Mouse (Mus musculus): ENCODE results near the gene Gm21028. TPM values are rescaled to one million over a fixed set of nuclear protein-coding genes. Genes with fewer than 3 reads are reported as not detected.
"Not testable (repeated sequence)": the region's sequence is repeated elsewhere in the genome, so short reads cannot be mapped to it uniquely, and the experiment has no call there.

Gene Gm21028
- not detected in 2 replicates for polyA plus RNA-seq (2016; fragmentation: Nextera tagmentation; extraction: Ambion mirVana)

GRCm38 (mm10) chr7:42578488-42578887 is at the start of gene Gm21028:
TSS of gene Gm21028 (minus strand) at chr7:42578588.
- WGBS: 89% methylated on average over 5 of the region's 5 CpGs
- H3K36me3 ChIP-seq: peaks cover 16% of the 10 kb centered on the region
- no peak within 1 kb of the TSS for H3K4me2 ChIP-seq
- ATAC-seq (ENCODE audit: insufficient number of reproducible peaks, insufficient read depth, low FRiP score, low TSS enrichment, low read depth): no peak
- no peak within 1 kb of the TSS for H3K27ac ChIP-seq
- peaks cover 72% of the 10 kb centered on the region for H3K9me3 ChIP-seq
- no peaks in the 10 kb centered on the region for H3K4me1 ChIP-seq (replicated peaks)
- no peaks in the 10 kb centered on the region for H3K27me3 ChIP-seq
- H3K9ac ChIP-seq (replicated peaks): no peak within 1 kb of the TSS
- H3K4me3 ChIP-seq (replicated peaks): no peak within 1 kb of the TSS

- H3K9ac ChIP-seq (replicated peaks); H3K36me3 ChIP-seq; ATAC-seq (ENCODE audit: insufficient number of reproducible peaks, insufficient read depth, low FRiP score, low TSS enrichment, low read depth); H3K4me2 ChIP-seq; H3K4me3 ChIP-seq (replicated peaks); H3K27ac ChIP-seq; H3K27me3 ChIP-seq; H3K4me1 ChIP-seq (replicated peaks): not testable (repeated sequence)
- peaks cover 59% of the 10 kb centered on the region for H3K9me3 ChIP-seq
These were observed 17.3 kb upstream of the Gm21028 start for GRCm38 (mm10) chr7:42595666-42596065.

- not testable (repeated sequence) for H3K9ac ChIP-seq (replicated peaks); H3K4me3 ChIP-seq (replicated peaks); H3K36me3 ChIP-seq; H3K4me2 ChIP-seq; H3K27ac ChIP-seq; ATAC-seq (ENCODE audit: insufficient number of reproducible peaks, insufficient read depth, low FRiP score, low TSS enrichment, low read depth); H3K27me3 ChIP-seq; H3K4me1 ChIP-seq (replicated peaks)
- WGBS: 89% methylated on average over 11 of the region's 11 CpGs
- H3K9me3 ChIP-seq: peaks cover 43% of the 10 kb centered on the region
These were observed 14.0 kb upstream of the Gm21028 start, which contains the start of gene Zfp977 for GRCm38 (mm10) chr7:42592413-42592812. TSS of gene Zfp977 (minus strand) at chr7:42592547.

- not testable (repeated sequence) for ATAC-seq (ENCODE audit: insufficient number of reproducible peaks, insufficient read depth, low FRiP score, low TSS enrichment, low read depth); H3K4me1 ChIP-seq (replicated peaks); H3K27ac ChIP-seq; H3K4me3 ChIP-seq (replicated peaks); H3K4me2 ChIP-seq; H3K36me3 ChIP-seq; H3K27me3 ChIP-seq; H3K9ac ChIP-seq (replicated peaks)
- H3K9me3 ChIP-seq: peaks cover 52% of the 10 kb centered on the region
These were observed 12.9 kb upstream of the Gm21028 start for GRCm38 (mm10) chr7:42591311-42591710.

- no peaks in the 10 kb centered on the region for H3K4me1 ChIP-seq (replicated peaks)
- peaks cover 37% of the 10 kb centered on the region for H3K9me3 ChIP-seq
- 75% methylated on average over 3 of the region's 3 CpGs for WGBS
- H3K4me3 ChIP-seq (replicated peaks): no peak overlapping the region
- no peak overlapping the region for H3K9ac ChIP-seq (replicated peaks)
- H3K27ac ChIP-seq: no peak overlapping the region
- H3K27me3 ChIP-seq: no peaks in the 10 kb centered on the region
- H3K36me3 ChIP-seq: no peaks in the 10 kb centered on the region
- no peak overlapping the region for H3K4me2 ChIP-seq
- no peak for ATAC-seq (ENCODE audit: insufficient number of reproducible peaks, insufficient read depth, low FRiP score, low TSS enrichment, low read depth)
These were observed 26.6 kb downstream of the Gm21028 start for GRCm38 (mm10) chr7:42551766-42552165.

Small RNA genes within 50 kb of the gene (microRNA-seq; reads per million reads assigned to microRNA genes)
- gene Gm24938: not detected

Other genes with a start within 250 kb of the Gm21028 start
- not detected in 2 replicates for gene 4933421I07Rik, start 130.5 kb downstream of the Gm21028 start, polyA plus RNA-seq (2016; fragmentation: Nextera tagmentation; extraction: Ambion mirVana)
- gene Zfp141, start 72.8 kb downstream of the Gm21028 start, polyA plus RNA-seq (2016; fragmentation: Nextera tagmentation; extraction: Ambion mirVana): 14.7 and 16.5 TPM in 2 replicates
- gene Zfp977, start 14.0 kb upstream of the Gm21028 start, polyA plus RNA-seq (2016; fragmentation: Nextera tagmentation; extraction: Ambion mirVana): 2.2 and 2.6 TPM in 2 replicates
- gene Zfp976, start 64.0 kb upstream of the Gm21028 start, polyA plus RNA-seq (2016; fragmentation: Nextera tagmentation; extraction: Ambion mirVana): 4.9 and 5.5 TPM in 2 replicates
- 10.4 and 12.0 TPM in 2 replicates for gene Zfp975, start 114.2 kb upstream of the Gm21028 start, polyA plus RNA-seq (2016; fragmentation: Nextera tagmentation; extraction: Ambion mirVana)
- gene Gm17067, start 148.4 kb upstream of the Gm21028 start, polyA plus RNA-seq (2016; fragmentation: Nextera tagmentation; extraction: Ambion mirVana): not detected in 2 replicates
- gene Vmn2r62, start 214.9 kb upstream of the Gm21028 start, polyA plus RNA-seq (2016; fragmentation: Nextera tagmentation; extraction: Ambion mirVana): not detected in 2 replicates

All from limb, embryonic 12.5 days (tissue).